ENCODE assay signal across 17 mouse cellular contexts in the genomic region with DNA sequence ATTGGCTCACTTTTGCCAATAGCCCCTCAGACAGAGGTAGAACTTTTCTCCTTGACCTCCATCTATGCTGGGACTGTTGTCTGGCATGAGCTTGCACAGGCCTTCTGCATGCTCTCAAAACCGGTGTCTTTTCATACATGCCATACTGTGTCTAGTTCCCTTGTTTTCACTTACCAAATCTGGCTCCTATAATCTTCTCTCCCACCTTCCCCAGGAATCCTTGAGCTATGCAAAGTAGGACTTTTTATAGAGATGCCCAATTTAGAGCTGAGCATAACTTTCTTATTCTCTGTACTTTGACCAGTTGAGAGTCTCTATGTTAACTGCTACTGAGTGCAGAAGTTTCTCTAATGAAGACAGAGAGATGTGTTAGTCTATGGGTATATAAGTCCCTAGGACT.
"Had no signal": no experiment of that assay in that cellular context is flagged by ENCODE, and none has a peak within 500 bp of the region (broad histone marks: within the 10 kb centered on the region; RNA-seq: fewer than 3 reads in every experiment).

No protein-coding gene starts in this region.

- ATAC-seq: liver, embryonic 12.5 days; liver, postnatal 0 days; lung, postnatal 0 days; midbrain, embryonic 13.5 days; midbrain, embryonic 15.5 days; midbrain, embryonic 16.5 days had no signal

- DNase-seq: left cerebral cortex, postnatal 4 days; liver; liver, embryonic 13.5 days; liver, postnatal 0 days; lung, adult 18-20 months; lung, adult 2 months; lung, embryonic 14.5 days; lung, postnatal 10 days; lung, postnatal 14 days; lung, postnatal 36 days; lung, postnatal 4 days; midbrain, embryonic 14.5 days had no signal
